Mouse (Mus musculus) embryo, embryonic 10.5 days (tissue): ENCODE measurements around the gene Luzp1.

ENCODE experiments used
- DNase-seq: peaks from one replicate; pipeline ENCODE4 v3.0.0-alpha.2; 2015; ENCODE audit warnings: low spot score

Luzp1 gene

DNA sequence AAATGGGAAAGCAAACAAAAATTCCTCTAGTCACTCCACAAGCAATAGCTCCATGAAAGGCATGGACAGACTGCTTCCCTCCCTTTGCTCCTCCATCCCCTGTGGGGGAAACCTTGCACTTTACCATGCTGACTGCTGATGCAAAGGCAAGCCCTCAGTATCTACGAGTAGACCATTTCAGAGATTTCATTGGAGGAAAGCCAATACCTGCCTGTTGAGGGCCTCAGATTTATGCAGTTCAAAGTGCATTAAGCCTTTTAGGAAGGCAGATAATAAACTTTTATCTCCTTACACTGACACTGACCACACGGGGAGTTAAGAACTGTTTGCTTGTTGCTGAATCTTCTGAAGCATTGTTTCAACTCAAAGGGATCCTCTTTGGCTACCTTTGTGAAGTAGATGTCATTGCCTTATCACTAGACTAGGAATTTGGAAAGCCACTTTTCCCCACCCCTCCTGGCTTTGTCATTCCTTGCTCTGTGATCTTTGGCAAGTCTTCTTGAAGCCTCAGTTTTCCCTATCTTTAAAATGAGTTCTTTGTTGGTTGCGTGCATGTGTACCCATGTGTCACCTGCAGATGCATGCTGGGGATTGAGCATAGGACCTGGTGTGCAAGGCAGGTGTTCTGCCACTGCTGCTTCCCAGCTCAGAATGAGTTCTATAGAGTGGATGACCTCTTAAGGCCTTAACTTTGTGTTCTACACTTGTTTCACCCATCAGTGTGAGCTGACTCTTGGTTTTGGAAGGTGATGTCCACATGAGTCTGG is 76.9 kb downstream of the Luzp1 start:
- no peak for DNase-seq

DNA sequence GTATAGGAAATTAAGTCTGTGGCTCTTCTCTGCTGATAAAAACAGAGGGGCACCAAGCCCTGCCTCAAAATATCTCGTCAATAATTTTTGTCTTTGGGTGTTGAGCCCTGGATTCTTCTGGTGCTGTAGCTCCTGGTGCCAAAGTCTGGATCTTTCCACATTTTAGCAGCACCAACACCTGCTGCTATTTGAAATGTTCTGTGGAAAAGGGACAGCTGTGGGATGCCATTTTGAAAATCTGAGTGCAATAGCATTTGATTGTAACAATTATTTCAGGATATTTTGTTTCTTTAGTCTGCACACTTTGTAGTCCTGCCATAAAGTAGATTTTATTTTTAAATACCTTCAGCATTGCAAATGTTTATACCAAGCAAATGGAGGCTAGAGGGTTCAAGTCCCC is 78.2 kb downstream of the Luzp1 start:
- DNase-seq, result no peak

DNA sequence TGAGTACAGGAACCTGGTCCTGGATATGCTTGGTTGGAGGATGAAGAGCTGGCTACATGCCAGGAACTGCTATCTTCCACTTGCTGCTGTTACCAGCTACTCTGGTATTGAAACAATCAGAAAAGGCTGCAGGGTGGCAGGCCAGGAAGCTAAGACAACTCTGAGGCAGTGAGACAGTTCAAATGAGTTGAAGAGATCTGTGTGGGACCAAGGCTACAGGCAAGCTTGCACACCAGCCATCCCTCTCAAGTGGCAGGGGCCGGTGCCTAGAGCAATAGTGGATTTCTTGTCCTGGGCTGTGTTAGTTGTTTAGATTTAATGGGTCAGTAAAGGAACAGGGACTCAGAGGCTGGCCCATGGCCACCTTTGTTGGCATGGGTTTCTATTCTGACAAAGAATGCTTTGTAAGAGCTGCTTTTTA is 78.8 kb downstream of the Luzp1 start:
- DNase-seq, result no peak

DNA sequence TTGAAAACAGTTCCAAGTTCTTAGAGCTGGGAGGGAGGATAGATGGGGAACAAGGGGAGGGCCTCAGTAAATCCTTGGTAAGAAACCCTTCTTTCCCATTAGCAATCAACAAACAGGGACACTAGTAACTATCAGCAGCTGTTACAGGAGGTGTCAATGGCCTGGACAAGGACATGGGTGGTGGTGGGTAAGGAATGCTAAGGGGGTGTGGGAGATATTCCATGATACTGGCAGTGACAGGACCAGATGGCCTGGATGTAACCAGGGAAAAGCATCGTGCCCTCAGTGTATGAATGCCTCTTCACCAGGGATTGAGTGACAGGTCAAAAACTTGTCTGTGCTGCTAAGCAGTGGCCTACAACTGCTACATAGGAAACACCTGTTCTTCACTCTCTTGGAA is 83.5 kb downstream of the Luzp1 start:
- DNase-seq, result no peak

DNA sequence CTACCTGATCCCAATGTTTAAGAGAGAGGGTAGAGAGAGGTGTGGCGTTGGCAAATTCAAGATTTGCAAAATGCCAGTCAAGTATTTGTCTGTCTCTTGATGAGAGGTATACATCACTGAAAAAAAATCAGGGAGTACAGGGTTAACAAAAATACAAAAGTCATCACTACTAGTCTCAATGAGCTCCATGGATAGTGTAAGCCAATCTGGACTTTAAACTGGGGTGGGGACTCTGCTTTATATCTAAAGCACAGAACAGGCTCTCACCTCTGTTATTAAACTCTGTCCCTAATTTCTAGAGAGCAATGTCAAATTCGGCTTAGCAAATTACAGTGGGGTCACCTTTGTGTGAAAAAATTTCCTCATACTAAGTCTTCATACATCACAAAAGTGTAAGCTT is 88.1 kb downstream of the Luzp1 start:
- DNase-seq, result no peak

DNA sequence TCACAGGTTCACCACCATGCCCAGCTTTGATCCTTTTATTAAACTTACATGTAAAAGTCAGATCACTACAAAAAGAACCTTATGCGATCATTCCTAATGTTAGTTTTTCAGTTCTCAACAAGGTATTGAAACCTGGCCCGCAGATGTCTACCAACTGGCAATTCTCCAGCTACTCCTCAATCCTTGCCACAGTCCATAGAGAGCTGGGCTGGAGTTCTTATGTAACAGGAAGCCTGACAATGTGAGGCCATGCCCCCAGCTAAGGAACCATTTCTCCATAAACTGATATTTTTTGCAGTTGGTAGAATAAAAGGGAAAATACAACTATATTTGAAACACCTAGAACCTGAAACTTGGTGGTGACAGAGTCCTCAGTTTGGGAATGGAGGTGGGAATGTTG is 90.1 kb downstream of the Luzp1 start:
- DNase-seq, result no peak

DNA sequence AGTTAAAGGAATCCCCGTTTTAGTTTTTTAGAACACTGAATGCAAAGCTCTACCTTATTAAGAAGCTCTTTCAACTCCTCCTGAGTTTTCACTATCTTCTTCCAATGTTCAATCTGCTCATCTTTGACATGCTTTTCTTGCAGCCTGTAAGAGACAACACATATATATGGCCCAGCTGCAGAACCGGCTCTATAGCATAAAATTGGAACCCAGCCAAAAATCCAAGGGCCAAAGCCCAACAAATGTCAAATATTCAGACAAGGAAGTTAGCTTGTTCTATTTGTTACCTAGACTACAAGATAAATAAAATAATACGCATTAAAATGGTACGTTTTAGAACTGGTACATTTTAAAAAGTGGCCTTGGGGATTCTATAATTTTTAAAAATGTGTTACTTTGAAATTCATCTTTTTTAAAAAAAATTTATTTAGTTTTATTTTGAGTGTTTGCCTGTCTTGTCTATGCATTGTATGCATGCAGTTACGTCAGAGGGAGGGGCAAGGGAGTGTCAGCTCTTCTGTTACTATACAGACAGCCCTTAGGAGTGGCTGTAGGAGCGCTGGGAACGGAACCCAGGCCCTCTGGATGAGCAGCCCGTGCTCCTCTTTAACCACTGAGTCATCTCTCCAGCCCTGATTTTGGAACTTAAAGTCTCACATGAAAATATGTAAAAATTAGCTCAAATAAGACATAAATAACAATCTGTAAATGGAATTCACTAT is 90.9 kb downstream of the Luzp1 start:
- DNase-seq, result no peak

DNA sequence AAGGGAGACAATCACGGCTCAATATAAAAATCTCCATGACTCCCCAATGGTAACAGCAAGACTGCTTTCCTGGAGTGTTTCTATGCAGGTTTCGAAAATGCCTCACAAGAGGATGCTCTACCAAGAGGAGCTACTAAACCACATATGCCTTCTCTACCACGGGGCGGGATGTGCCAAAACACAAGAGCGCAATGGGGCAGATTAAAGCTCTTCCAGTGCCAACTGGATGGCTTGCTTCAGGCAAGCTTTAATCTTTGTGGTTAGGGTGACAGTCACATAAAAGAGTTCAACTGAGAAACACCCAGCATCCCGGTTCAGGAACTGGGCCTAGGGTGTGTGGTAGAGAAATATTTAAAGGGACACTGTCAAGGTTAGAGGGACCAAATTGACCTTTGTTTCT is 93.2 kb downstream of the Luzp1 start:
- no peak for DNase-seq

DNA sequence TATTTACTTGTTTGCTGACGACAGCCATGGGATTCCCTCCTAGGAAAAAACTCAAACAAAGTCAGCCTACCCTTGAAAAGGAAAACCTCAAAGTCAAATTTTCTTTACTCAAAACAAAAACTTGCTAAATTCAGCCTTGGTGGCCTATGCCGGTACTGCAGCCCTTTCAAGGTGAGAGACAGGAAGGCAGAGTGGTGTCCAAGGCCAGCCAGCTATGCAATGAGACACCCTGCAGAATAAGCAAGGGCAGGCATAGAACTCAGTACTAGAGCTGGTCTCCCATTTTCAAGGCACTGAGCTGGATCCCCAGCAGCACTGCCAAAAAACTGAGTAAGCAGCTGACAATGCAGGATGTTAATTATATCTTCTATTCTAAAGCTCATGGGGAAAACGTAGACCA is 99.1 kb downstream of the Luzp1 start:
- DNase-seq, result peak; percentile 21

DNA sequence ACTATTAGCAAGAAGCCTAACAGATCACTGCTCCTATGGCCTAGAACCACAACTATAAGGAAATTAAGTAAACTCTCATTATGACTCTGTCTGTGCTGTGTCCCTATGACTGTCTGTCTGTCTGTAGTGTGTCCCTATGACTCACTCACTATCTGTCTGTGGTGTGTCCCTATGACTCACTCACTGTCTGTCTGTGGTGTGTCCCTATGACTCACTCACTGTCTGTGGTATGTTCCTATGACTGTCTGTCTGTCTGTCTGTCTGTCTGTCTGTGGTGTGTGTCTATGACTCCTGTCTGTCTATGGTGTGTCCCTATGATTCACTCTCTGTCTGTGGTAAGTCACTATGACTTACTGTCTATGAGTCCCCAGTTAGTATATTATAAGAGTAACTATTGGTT is 100.4 kb downstream of the Luzp1 start:
- no peak for DNase-seq

DNA sequence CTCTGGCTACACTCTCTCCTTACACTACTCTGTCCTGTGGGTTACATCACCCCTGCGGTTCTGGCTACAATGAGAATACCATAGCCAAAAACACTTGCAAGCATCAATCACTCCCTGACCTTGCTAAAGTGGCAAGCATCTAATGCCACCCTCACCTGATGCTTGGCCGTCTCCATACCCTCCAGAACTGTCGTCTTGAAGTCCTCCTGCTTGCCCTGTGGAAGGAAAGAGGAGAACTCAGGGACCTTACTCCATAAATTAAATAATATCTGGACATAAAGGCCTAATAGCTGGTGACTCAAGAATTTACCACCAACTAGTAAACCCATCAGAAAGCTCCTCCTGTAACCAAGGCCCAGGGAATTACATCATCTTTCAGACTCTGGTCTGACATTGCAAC is 112.3 kb downstream of the Luzp1 start:
- DNase-seq, result no peak

DNA sequence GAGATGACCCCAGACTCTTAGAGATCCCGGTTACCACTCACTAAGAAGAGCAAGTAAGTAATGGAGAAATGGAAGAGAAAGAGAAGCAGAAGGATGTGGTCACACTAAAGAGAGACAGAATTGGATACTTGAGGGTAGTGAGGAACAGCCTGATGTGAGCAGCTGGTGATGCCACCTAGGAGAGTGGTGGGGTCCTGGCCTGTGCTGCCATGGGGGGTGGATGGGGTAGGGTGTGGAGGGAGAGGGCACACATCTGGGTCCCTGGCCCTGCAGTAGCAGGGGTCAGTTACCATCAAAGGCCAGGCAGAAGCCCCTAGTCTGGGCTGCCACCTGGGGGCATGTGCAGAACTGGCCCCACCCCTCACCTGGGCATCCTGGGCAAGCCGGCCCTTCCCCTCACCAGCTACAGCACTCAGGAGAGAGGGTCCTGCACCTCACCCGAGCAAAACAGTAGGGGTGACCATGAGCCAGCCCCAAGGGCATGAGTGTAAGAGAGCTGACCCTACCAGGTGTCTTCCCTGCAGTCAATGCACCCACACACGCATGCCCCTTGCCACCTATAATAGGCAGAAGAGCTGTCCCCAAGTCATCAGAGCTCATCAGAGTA is 117.8 kb downstream of the Luzp1 start:
- no peak for DNase-seq

DNA sequence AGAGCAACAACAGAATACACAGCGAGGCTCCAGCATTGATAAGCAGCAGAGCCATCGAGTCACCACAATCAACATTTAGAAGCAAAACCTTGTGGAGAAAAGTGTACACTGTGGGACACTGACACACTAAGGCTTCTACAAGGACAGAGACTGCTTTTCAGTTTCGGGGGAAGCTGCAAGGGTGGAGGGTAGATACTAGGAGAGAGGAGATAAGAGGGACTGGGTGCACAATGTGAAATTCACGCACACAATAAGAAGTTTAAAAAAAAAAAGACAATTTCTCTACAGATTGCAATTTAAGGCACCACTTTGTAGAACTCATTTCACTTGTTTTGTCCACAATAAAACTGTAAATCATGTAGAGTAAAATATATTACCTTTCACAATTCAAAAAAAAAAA is 118.4 kb downstream of the Luzp1 start:
- DNase-seq, result no peak

DNA sequence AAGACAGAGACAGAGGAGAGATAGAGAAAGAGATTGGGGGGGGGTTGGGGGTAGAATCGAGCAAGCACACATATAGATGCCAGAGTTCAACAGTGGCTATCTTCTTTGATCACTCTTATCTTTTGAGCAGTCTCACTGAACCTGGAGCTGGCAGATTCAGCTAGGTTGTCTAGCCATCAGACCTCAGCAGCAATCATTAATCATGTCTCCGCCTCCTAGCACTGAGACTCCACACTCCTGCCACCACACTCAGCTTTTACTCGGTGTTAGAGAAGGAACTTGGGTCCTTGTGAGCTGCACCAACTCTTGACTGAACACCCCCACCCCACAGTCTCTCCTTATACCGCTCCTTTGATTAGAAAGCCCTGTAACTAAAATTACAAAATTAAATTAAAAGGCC is 122.5 kb downstream of the Luzp1 start:
- no peak for DNase-seq

DNA sequence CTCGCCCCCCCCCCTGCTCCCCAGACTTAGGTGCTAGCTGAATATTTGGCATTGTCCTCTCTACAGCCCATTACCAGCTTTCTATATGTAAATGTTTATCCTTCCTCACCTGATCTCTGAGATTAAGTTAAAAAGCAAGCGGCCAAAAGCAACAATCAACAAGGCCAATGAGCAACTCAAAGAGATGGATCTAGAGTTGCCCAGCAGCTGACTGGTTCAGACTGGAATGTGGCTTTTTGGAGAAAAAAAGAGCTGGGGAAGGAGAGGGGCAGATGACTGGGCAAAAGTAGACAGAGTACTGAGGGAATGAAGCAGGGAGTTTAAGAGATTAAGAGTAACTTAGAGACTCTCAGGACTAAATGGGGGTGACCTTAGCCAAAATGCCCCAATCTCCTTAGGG is 124.4 kb downstream of the Luzp1 start:
- DNase-seq, result no peak

DNA sequence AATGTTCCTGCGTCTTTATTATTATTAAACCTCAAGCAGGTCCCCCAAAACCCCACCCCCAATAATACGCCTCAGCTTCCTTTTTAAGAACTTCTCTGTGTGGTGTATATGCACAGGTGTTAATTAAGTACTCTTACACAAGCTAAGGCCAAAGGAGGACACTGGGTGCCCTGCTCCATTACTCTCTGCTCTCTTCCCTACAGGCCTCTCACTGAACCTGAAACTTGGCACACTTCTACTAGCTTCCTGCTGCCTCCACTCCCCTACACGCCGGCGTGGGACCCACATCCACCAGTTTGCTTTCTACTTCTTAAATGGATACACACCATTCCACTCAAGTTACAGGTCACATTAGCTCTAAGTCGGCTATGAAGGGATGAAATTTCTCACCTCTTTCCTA is 125.7 kb downstream of the Luzp1 start:
- no peak for DNase-seq

DNA sequence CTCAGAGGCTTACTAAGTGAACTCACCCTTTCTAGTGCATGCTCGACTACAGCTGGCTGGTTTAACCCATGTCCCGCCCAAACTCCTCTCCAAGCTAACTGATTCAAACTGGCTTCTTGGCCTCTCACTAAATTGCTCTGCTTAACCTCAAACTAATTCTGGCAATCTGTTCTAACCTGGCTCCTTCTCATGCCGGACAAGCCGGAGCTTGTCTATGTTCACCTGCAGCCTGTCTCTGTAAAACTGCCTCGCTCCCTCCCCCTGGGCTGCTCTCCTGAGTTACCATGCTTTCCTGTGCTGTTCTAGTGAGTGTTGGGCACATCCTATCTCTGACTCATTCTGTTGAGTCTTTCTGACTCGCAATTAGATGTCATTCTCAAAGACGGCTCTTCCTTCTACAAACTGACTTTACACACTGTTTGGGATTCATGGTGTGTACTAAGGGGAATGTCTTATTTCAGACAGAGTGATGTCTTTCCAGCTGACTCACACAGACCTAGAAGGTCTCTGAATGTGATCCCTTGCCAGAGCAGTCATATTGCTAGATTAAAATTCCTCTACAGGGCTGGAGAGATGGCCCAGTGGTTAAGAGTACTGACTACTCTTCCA is 128.8 kb downstream of the Luzp1 start:
- no peak for DNase-seq

DNA sequence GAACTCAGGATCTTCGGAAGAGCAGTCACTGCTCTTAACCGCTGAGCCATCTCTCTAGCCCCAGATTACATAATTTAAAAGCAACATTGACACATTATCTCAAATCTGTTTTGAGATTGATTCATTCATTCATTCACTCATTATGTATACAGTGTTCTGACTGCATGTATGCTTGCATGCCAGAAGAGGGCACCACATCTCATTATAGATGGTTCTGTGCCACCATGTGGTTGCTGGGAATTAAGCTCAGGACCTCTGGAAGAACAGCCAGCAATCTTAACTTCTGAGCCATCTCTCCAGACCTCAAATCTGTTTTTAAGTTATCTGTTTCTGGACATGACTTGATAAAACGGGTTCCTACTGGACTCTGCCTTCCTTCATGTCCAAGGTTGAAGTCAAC is 130.3 kb downstream of the Luzp1 start:
- no peak for DNase-seq

DNA sequence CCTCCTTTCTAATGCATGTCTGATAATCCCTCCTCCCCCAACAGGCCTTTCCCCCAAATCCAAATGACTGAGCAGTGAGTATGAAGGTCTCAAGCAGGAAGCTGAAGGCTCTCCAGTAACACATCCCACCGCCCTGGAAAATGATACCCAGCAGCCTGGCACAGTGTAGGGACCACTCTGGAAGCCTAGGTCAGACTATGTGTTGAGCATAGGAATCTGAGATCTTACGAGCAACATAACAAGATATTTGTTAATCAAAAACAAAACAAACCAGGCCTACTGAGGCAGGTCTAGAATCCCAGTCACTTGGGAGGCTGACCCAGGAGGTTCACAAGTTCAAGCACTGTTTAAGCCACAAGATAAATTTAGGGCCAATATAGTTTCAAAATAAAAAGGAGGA is 131.0 kb downstream of the Luzp1 start:
- DNase-seq, result no peak

DNA sequence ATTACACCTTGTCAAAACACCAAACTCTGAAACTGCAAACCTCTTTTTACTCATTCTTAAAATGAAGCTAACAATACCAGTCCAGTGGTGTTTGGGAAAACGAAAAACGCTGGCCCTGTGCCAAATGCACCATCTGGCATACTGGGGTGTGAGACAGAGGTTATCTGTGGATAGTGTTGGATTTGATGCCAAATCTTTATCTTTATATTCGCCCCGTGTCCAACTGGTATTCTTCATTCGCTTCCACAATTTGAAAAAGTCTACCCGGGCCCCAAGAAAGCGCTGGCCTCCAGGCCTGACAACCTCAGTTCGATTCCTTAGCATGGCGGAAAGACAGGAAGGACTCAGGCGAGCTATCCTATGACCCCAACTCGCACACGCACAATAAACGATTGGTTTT is 131.9 kb downstream of the Luzp1 start:
- peak; percentile 60 for DNase-seq

DNA sequence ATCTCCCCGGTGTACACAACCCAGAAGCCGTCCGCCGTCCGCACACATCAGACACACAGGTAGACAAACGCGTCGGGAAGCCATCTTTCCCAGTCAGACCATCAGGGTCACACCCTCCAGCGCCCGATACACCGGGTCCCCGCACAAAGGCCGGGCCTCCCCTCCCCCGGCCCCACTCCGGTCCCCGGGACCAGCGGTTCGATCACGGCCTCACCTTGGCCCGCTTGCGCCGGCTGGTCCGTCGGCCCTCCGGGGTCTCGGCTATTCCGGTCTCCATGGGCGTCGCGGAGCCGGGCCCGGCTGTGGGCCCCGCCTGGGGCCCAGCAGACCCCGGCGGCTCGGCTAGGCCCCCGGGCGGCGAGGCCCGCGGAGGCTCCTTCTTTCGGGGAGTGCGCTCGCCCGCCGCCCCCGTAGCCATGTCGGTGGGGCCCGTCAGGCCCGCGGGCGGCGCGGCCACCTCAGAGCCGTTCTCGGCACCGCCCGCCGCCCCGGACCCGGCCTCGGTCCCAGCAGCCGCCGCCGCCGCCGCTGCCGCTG is 132.5 kb downstream of the Luzp1 start:
- peak; percentile 71 for DNase-seq

DNA sequence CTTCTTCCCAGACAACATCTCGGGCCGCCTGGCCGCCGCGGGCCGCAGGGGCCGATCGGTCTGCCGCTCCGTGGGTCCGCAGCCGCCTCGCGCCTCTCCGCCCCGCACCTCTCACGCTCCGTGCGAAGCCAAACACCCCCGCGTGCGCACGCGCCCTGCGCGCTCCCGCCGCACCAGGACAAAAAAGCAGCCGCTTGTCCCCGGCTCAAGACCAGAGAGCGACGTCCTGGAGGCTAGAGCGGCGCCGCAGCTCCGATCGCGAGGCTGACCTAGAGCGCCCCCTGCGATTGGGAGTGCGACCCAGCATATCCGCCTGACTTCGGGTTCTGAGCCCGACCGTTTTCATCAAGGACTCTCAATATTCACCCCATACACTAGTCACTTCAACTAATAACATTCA is 133.0 kb downstream of the Luzp1 start, which contains the start of gene Kdm1a:
Gene Kdm1a, minus strand, starts transcription at position 156 of the 400 bp plus-strand sequence.
- peak; percentile 96 for DNase-seq
